Mouse (Mus musculus) central nervous system, embryonic 18 days (tissue): Measurements from ENCODE around the gene Zp3. TPM values are rescaled to one million over a fixed set of nuclear protein-coding genes. Genes with fewer than 3 reads are reported as not detected.

Experiments used
- polyA plus RNA-seq: library from polyadenylated mRNA; depleted of rRNA; stranded (reverse); fragments of >200 nt; gene quantifications from 2 replicates; pipeline ENCODE4 v1.2.3, GENCODE M21; 2012; rRNA removed

The Zp3 gene
- 0.09 and 0.17 TPM in 2 replicates for polyA plus RNA-seq

DNA sequence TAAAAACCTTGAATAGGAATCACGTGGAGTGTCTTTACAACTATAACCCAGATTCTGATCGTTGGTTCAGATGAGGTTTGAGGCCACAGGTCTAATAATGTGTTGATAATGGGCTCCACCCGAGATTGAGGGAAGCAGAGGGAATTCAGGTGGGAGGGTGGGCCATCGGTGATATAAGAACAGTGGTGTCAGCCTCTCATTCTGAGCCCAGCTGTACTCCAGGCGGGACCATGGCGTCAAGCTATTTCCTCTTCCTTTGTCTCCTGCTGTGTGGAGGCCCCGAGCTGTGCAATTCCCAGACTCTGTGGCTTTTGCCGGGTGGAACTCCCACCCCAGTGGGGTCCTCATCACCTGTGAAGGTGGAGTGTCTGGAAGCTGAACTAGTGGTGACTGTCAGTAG, at the start of gene Zp3:
TSS of gene Zp3 (plus strand) at position 196 of the 400 bp plus-strand sequence.

DNA sequence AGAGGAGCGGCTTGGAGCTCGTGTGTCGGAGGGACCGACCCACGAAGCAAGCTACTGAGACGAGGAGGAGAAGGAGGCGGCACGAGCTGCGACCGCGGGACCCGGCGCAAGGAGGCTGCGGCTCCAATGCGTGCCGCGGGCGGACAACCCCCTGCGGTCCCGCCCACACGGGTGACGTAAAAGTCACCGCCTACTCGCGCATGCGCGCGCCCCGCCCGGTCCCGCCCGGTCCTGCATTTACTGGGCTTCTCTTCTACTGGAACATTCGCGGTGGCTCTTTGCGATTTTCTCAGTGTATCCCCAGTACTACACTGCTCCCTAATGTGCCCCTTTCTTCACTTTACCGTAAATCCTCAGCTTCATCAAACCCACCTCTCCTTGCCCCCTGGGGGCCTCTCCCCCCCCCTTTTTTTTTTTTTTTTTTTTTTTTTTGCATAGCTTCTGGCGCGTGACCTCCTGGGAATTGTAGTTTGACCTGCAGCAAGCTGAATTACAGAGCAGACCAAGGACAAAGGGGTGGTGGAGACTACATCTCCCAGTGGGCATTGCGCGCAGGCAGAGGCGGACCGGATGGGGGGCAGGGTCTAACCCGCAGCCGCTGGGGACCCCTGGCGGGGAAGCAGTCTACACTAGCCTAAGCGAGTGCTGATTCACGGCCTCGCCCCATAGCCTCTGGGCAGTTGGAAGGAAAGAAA, 45.3 kb upstream of the Zp3 start, which contains the start of gene Ywhag:
TSS of gene Ywhag (minus strand) at position 136 of the 695 bp plus-strand sequence.

DNA sequence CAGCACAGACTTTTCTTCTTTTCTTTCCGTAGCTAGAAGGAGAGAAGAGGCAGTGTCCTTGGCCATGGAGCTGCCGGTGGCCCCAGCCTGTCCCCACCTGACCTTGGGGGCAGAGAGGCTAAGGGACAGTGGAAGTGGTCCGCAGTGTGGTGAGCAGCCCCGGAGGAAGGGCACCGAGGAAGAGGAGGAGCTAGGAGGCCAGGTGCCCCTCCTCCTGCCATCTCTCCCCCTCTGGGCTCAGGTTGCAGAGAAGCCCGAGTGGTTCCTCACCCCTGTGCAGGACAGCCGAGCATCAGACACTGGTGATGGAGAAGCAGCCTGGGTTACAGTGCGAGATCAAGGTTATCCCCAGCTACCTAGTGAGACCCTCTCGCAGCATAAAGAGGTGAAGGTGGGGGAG, 5.5 kb upstream of the Zp3 start, which contains the start of gene Ssc4d:
TSS of gene Ssc4d (minus strand) at position 167 of the 400 bp plus-strand sequence.

DNA sequence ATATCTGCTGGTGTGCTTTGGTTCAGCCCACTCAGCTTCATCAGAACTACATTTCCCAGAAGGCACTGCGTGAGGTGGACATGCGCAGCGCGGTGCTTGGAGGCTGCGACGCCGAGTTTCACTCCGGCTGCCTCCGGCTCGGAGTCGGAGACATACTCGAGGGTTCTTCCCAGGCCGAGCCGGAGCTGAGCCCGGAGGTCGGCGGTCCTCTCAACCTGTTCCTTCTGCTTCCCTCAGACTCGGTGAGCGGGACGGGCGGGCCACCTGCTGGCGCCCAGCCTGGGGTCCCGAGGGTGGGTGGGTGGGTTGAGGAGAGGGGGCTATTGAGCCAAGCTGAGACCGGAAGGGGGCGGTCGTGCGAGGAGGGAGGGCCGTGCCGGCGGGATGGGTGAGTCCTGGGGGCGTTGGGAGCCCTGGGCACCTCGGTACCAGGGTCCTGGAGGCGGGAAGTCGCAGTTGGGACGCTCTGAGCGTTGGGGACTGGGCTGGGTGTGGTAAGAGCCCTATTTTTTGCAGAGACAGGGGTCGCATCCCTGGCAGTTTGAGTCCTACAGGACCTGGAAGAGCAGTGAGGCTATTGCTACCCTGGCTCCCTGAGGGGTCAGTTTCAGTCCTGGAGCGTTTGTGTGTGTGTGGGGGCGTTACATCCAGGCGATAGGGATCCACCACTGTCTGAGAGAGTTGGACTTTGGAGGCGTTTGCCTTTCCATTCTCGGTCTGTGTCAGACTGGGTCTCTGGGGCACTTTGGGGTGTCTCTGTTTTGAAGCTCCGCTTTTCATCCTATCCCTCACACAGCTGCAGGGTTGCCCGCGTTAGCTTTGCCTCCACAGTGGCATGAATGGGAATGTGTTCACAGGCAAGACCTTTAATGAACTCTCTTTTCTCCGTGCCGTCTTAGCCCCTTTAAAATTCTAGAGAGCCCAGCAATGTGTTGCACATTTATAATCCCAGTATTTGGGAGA, 15.1 kb downstream of the Zp3 start, which contains the start of gene Dtx2:
TSS of gene Dtx2 (plus strand) at position 76 of the 963 bp plus-strand sequence.

Other genes starting within 250 kb of the Zp3 start
- gene Tmem120a, start 235.7 kb upstream of the Zp3 start, polyA plus RNA-seq = 36.4 and 39.3 TPM in 2 replicates
- gene Styxl1, start 201.7 kb upstream of the Zp3 start, polyA plus RNA-seq = 0.12 and 0.24 TPM in 2 replicates
- 431 and 444 TPM in 2 replicates for gene Mdh2, start 201.6 kb upstream of the Zp3 start, polyA plus RNA-seq
- 58.8 and 64.1 TPM in 2 replicates for gene Srrm3, start 173.2 kb upstream of the Zp3 start, polyA plus RNA-seq
- 31.0 and 46.1 TPM in 2 replicates for gene Hspb1, start 92.2 kb upstream of the Zp3 start, polyA plus RNA-seq
- 481 and 506 TPM in 2 replicates for gene Ywhag, start 45.5 kb upstream of the Zp3 start, polyA plus RNA-seq
- gene Ssc4d, start 5.6 kb upstream of the Zp3 start, polyA plus RNA-seq = 4.8 and 5.5 TPM in 2 replicates
- gene Dtx2, start 14.7 kb downstream of the Zp3 start, polyA plus RNA-seq = 18.2 and 19.7 TPM in 2 replicates
- gene Upk3b, start 58.4 kb downstream of the Zp3 start, polyA plus RNA-seq = 0.01 and 3.8 TPM in 2 replicates
- gene Upk3bl, start 74.4 kb downstream of the Zp3 start, polyA plus RNA-seq = 0.08 and 20.4 TPM in 2 replicates
- gene Rasa4, start 103.8 kb downstream of the Zp3 start, polyA plus RNA-seq = 18.7 and 19.6 TPM in 2 replicates
- gene Polr2j, start 136.5 kb downstream of the Zp3 start, polyA plus RNA-seq = 166 and 176 TPM in 2 replicates
- gene Lrwd1, start 156.0 kb downstream of the Zp3 start, polyA plus RNA-seq = 47.6 and 47.7 TPM in 2 replicates
- gene Alkbh4, start 156.0 kb downstream of the Zp3 start, polyA plus RNA-seq = 14.9 and 15.9 TPM in 2 replicates
- 66.8 and 69.2 TPM in 2 replicates for gene Orai2, start 190.6 kb downstream of the Zp3 start, polyA plus RNA-seq
- 44.8 and 46.3 TPM in 2 replicates for gene Prkrip1, start 218.9 kb downstream of the Zp3 start, polyA plus RNA-seq